Mouse (Mus musculus) liver, embryonic 15.5 days (tissue): ENCODE measurements around the gene Tmem198. TPM values are rescaled to one million over a fixed set of nuclear protein-coding genes. Genes with fewer than 3 reads are reported as not detected.

Experiments used
- ATAC-seq: fragments of 200-750 bp; cut with Nextera tagmentation; 2 replicates; pipeline ENCODE4 v1.8.0; 2017; ENCODE audit warnings: moderate number of reproducible peaks, mild to moderate bottlenecking, moderate library complexity; ENCODE audit not compliant: insufficient read depth
- H3K27ac ChIP-seq: fragments of 300-500 bp; sonication (generic); replicated peaks from 2 replicates; pipeline ENCODE4 v1.5.1; 2015; ENCODE audit warnings: mild to moderate bottlenecking, inconsistent platforms
- H3K27me3 ChIP-seq: fragments of 300-500 bp; sonication (generic); 2 replicates; pipeline ENCODE4 v1.6.1; 2015; ENCODE audit warnings: mild to moderate bottlenecking, inconsistent platforms
- H3K36me3 ChIP-seq: fragments of 300-500 bp; sonication (generic); replicated peaks from 2 replicates; pipeline ENCODE4 v1.6.1; 2015; ENCODE audit warnings: moderate library complexity, mild to moderate bottlenecking, inconsistent platforms
- H3K4me1 ChIP-seq: fragments of 300-500 bp; sonication (generic); replicated peaks from 2 replicates; pipeline ENCODE4 v1.6.1; 2015; ENCODE audit warnings: inconsistent platforms
- H3K4me2 ChIP-seq: fragments of 300-500 bp; sonication (generic); 2 replicates; pipeline ENCODE4 v1.6.1; 2015; ENCODE audit warnings: moderate library complexity, mild to moderate bottlenecking, inconsistent platforms
- H3K4me3 ChIP-seq: fragments of 300-500 bp; sonication (generic); replicated peaks from 2 replicates; pipeline ENCODE4 v1.5.1; 2015; ENCODE audit warnings: mild to moderate bottlenecking, inconsistent platforms
- H3K9ac ChIP-seq: fragments of 300-500 bp; sonication (generic); 2 replicates; pipeline ENCODE4 v1.6.1; 2015; ENCODE audit warnings: moderate library complexity, mild to moderate bottlenecking, inconsistent platforms
- H3K9me3 ChIP-seq: fragments of 300-500 bp; sonication (generic); replicated peaks from 2 replicates; pipeline ENCODE4 v1.6.1; 2016; ENCODE audit warnings: inconsistent platforms
- WGBS: fragments of 180-500 bp; shearing (Covaris S2); methylation state at CpG from one replicate; pipeline ENCODE4 v1.1.7; 2015; ENCODE audit warnings: mixed read lengths; ENCODE audit not compliant: insufficient replicate concordance; 5-methylcytosine and 5-hydroxymethylcytosine counted together
- polyA plus RNA-seq: library from polyadenylated mRNA; unstranded; fragments of >200 nt; fragmentation: Nextera tagmentation; extraction: Ambion mirVana; gene quantifications from 2 replicates; pipeline ENCODE4 v1.2.1, GENCODE M21; 2015

Gene Tmem198
- polyA plus RNA-seq, 1 experiment from 2014 or later = 0.06 TPM

DNA sequence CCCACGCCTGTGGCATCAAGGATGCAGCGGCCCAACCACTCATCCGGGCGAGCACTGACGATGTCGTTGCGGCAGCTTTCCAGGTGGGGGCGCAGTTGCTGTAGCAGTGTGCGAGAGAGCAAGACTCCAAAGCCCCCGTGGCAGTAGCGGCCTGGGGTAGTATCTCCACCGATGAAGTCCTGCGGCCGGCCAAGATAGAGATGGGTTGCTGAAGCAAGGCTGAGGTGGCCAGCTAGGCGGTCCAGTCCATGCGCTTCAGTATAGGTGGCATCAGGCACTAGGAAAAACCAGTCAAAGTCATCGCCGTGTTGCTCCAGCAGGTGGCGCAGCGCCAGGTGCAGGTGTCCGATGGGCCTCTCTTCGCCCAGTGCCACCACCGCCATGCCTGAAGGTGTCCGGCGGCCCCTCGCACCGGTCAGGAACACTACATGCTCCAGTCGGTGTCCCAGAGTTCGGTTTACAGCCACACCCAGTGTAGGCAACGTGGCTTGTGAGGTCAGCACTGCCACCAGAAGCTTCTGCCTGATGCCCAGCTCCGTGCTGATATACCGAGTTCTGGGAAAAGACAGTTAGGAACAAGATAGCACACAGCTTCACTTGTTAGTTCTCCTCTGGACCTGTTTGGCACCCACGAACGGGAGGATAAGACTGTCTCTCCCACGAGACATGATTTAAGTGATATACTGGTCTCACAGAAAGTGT is 1.9 kb upstream of the Tmem198 start:
- WGBS = 9% methylated on average over 35 of the region's 35 CpGs
- peaks cover 28% of the 10 kb centered on the region for H3K4me1 ChIP-seq
- peak overlapping the region; percentile 94 for H3K4me2 ChIP-seq
- peaks cover 99% of the 10 kb centered on the region for H3K27me3 ChIP-seq
- peak overlapping the region; percentile 68 for H3K4me3 ChIP-seq
- H3K9ac ChIP-seq = no peak overlapping the region
- no peaks in the 10 kb centered on the region for H3K9me3 ChIP-seq
- H3K27ac ChIP-seq = no peak overlapping the region
- ATAC-seq = no peak
- H3K36me3 ChIP-seq = no peaks in the 10 kb centered on the region

- no peak for ATAC-seq
- 27% methylated on average over 3 of the region's 3 CpGs for WGBS
- H3K4me1 ChIP-seq = peaks cover 28% of the 10 kb centered on the region
- peak overlapping the region; percentile 94 for H3K4me2 ChIP-seq
- no peaks in the 10 kb centered on the region for H3K9me3 ChIP-seq
- H3K9ac ChIP-seq = no peak overlapping the region
- H3K27ac ChIP-seq = no peak overlapping the region
- H3K4me3 ChIP-seq = peak overlapping the region; percentile 68
- H3K27me3 ChIP-seq = peaks cover 99% of the 10 kb centered on the region
- H3K36me3 ChIP-seq = no peaks in the 10 kb centered on the region
Measured at GRCm38 (mm10) chr1:75477966-75478290, 1.4 kb upstream of the Tmem198 start.

GRCm38 (mm10) chr1:75478497-75478896 is 835 bp upstream of the Tmem198 start:
- Histone ChIP-seq H3K27ac (no peak overlapping the region), H3K4me1 (peaks cover 28% of the 10 kb centered on the region), H3K9ac (peak overlapping the region; percentile 51), H3K36me3 (no peaks in the 10 kb centered on the region), H3K4me3 (peak overlapping the region; percentile 68), H3K9me3 (no peaks in the 10 kb centered on the region), H3K4me2 (peak overlapping the region; percentile 94), H3K27me3 (peaks cover 99% of the 10 kb centered on the region)
- ATAC-seq = peak; percentile 8
- WGBS = 1% methylated on average over 21 of the region's 25 CpGs

GRCm38 (mm10) chr1:75479635-75479989 is 280 bp downstream of the Tmem198 start:
- H3K4me3 ChIP-seq = peak overlapping the region; percentile 68
- no peak overlapping the region for H3K9ac ChIP-seq
- WGBS = 4% methylated on average over 24 of the region's 24 CpGs
- no peaks in the 10 kb centered on the region for H3K9me3 ChIP-seq
- H3K4me1 ChIP-seq = peaks cover 28% of the 10 kb centered on the region
- no peak overlapping the region for H3K27ac ChIP-seq
- H3K27me3 ChIP-seq = peaks cover 100% of the 10 kb centered on the region
- ATAC-seq = no peak
- no peaks in the 10 kb centered on the region for H3K36me3 ChIP-seq
- peak overlapping the region; percentile 94 for H3K4me2 ChIP-seq

DNA sequence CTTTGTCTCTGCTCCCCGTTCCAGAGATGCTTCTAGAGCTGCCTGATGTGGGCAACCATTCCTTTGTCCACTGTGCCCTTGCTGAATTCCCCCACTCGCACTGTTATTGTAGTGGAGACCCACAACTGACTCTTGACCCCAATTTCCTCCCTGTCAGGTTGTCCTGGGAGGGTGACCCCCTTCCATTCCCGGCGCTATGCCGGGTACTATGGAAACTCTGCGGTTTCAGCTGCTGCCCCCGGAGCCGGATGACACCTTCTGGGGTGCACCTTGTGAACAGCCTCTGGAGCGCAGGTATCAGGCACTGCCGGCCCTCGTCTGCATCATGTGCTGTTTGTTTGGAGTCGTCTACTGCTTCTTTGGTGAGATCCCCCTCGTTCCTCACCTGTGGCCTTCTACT is 704 bp downstream of the Tmem198 start:
- no peak overlapping the region for H3K27ac ChIP-seq
- H3K4me1 ChIP-seq = peaks cover 28% of the 10 kb centered on the region
- peaks cover 100% of the 10 kb centered on the region for H3K27me3 ChIP-seq
- no peak overlapping the region for H3K9ac ChIP-seq
- peak overlapping the region; percentile 94 for H3K4me2 ChIP-seq
- ATAC-seq = no peak
- no peaks in the 10 kb centered on the region for H3K9me3 ChIP-seq
- H3K36me3 ChIP-seq = no peaks in the 10 kb centered on the region
- H3K4me3 ChIP-seq = 0 out of 2 replicates have a peak overlapping the region, but pooled peaks have one; percentile 68
- WGBS = 17% methylated on average over 13 of the region's 13 CpGs

DNA sequence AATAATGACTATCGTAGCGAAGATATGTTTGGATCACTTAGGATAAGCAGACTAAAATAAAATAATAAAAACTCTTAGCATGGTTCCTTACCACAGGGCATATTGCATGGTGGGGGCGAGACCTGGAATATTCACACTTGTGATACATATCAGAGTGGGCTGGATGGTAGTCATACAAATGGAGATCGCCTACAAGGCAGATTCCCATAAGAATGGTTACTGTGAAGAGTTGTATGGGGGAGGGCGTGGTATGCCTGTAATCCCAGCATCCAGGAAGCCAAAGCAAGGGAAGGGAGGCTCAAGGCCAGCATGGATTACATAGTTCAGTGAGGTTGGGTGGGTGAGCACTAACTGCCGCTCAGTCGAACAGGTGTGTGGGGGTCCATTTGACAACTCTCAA is 1.4 kb downstream of the Tmem198 start:
- H3K9ac ChIP-seq = no peak overlapping the region
- H3K9me3 ChIP-seq = no peaks in the 10 kb centered on the region
- no peaks in the 10 kb centered on the region for H3K36me3 ChIP-seq
- WGBS = 61% methylated on average over 7 of the region's 7 CpGs
- H3K4me1 ChIP-seq = peaks cover 28% of the 10 kb centered on the region
- no peak overlapping the region for H3K4me2 ChIP-seq
- peaks cover 100% of the 10 kb centered on the region for H3K27me3 ChIP-seq
- H3K27ac ChIP-seq = no peak overlapping the region
- ATAC-seq = no peak
- H3K4me3 ChIP-seq = no peak overlapping the region

DNA sequence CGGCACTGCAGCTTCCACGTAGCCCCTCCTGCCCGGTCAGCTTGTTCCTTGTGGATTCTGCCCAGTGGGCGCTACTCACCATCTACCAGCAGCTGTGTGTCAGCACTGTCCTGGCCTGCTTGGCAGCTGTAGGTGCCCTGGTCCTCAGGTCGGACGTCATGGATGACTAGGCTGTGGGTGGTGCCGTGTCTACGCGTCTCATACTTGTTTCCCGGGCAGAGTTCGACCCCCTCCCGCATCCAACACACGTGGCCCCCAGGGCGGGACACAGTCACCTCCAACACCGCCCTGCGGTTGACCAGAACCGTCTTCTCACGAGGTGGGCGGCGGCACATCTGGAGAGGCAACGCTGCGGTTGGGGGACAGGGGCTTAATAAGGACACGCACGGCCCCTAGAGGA is 7.2 kb downstream of the Tmem198 start:
- Histone ChIP-seq H3K27me3 (peaks cover 84% of the 10 kb centered on the region), H3K36me3 (0 out of 2 replicates have a peak, but pooled peaks cover 3% of the 10 kb centered on the region), H3K4me1 (peaks cover 11% of the 10 kb centered on the region; the same call in 1 of the 2 replicates), H3K9me3 (no peaks in the 10 kb centered on the region), H3K27ac (no peak overlapping the region), H3K4me2 (no peak overlapping the region), H3K9ac (no peak overlapping the region), H3K4me3 (no peak overlapping the region)
- 6% methylated on average over 24 of the region's 24 CpGs for WGBS
- ATAC-seq = no peak

DNA sequence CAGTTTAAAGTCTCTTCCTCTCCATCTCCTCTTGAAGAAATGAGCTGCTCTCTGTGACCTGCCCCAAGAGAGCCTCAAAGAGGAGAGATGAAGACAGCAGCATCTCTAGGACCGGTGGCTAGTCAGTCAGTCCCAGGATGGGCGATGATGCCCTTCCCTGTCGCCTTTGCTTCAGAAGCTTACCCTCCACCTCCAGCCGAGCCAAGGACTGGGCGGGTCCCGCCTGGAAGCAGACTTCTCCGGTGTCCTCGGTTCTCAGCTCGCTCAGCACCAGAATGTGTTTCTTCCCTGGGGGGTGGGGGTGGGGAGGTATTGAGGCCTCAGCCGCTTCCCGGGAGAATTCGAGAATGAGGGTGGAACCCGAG is 7.7 kb downstream of the Tmem198 start:
- H3K4me2 ChIP-seq = peak overlapping the region; percentile 65
- no peak for ATAC-seq
- H3K4me3 ChIP-seq = peak overlapping the region; percentile 50
- no peak overlapping the region; the same call in 1 of the 2 replicates for H3K9ac ChIP-seq
- 4% methylated on average over 13 of the region's 13 CpGs for WGBS
- peaks cover 82% of the 10 kb centered on the region for H3K27me3 ChIP-seq
- peaks cover 11% of the 10 kb centered on the region; the same call in 1 of the 2 replicates for H3K4me1 ChIP-seq
- no peak overlapping the region for H3K27ac ChIP-seq
- H3K9me3 ChIP-seq = no peaks in the 10 kb centered on the region
- H3K36me3 ChIP-seq = 0 out of 2 replicates have a peak, but pooled peaks cover 3% of the 10 kb centered on the region

- WGBS = 1% methylated on average over 62 of the region's 62 CpGs
- peak; percentile 54 for ATAC-seq
- H3K9me3 ChIP-seq = no peaks in the 10 kb centered on the region
- peak overlapping the region; percentile 65 for H3K4me2 ChIP-seq
- H3K4me1 ChIP-seq = peaks cover 11% of the 10 kb centered on the region; the same call in 1 of the 2 replicates
- peak overlapping the region; percentile 50 for H3K4me3 ChIP-seq
- 0 out of 2 replicates have a peak, but pooled peaks cover 3% of the 10 kb centered on the region for H3K36me3 ChIP-seq
- no peak overlapping the region for H3K27ac ChIP-seq
- H3K9ac ChIP-seq = no peak overlapping the region; the same call in 1 of the 2 replicates
- H3K27me3 ChIP-seq = peaks cover 82% of the 10 kb centered on the region
Measured at GRCm38 (mm10) chr1:75487405-75488161, 8.3 kb downstream of the Tmem198 start.

DNA sequence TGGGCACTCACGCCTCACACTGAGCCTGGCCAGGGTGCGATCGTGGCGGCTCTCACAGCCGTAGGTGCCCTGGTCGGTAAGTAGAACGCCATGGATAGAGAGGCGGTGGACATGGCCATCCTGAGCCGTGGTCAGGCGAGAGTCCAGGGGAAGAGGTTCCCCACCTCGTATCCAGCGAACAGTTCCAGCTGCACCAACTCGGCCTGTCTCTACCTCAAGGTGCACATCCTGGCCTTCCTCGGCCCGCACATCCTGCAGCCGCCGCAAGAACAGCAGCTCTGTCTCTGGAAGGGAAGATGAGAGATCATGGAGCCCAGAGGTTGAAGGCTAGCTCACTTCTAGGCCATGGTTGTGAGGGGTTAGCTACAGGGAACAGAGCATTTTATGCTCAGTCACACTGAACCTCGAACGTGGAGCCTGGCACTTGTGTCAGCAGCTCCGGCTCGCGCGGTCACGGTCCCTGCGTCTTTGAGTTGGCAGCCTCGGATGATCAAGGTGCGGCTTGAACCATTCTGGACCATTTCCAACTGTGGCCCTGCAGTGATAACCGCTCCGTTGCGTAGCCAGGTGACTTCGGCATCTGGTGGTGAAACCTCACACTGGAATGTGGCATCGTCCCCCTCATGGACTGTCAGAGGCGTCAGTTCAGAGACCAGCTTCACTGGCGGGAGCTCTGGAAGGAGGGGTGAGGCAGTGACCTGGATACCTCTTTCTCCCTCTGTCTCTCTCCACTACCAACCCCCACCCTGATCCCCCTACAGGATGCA is 11.6 kb downstream of the Tmem198 start:
- no peak overlapping the region for H3K9ac ChIP-seq
- H3K27ac ChIP-seq = no peak overlapping the region
- ATAC-seq = no peak
- H3K4me1 ChIP-seq = peaks cover 11% of the 10 kb centered on the region; the same call in 1 of the 2 replicates
- H3K27me3 ChIP-seq = peaks cover 53% of the 10 kb centered on the region
- 0 out of 2 replicates have a peak, but pooled peaks cover 3% of the 10 kb centered on the region for H3K36me3 ChIP-seq
- WGBS = 78% methylated on average over 34 of the region's 34 CpGs
- no peak overlapping the region for H3K4me2 ChIP-seq
- no peak overlapping the region for H3K4me3 ChIP-seq
- no peaks in the 10 kb centered on the region for H3K9me3 ChIP-seq
